18 mouse cellular contexts compared by ENCODE assay signal in genomic region chr14:4499425-4499824, GRCm38 (mm10). TPM values are rescaled to one million over a fixed set of nuclear protein-coding genes. Genes with fewer than 3 reads are reported as not detected.
DNase-seq lines count a peak whose midpoint lies in the region; ATAC-seq and TF ChIP-seq lines count a peak whose summit lies in the region.
"Not testable (repeated sequence)": the region's sequence is repeated elsewhere in the genome, so short reads cannot be mapped to it uniquely, and the experiment has no call there.
"Had no signal": no experiment of that assay in that cellular context is flagged by ENCODE, and none has a peak within 500 bp of the region (broad histone marks: within the 10 kb centered on the region; RNA-seq: fewer than 3 reads in every experiment).

No protein-coding gene starts in this region.

- not testable (repeated sequence) for H3K27me3 ChIP-seq in forebrain, embryonic 13.5 days; heart, embryonic 13.5 days (replicated peaks); hindbrain, embryonic 15.5 days; lung, embryonic 15.5 days; stomach, embryonic 16.5 days (ENCODE audit: control insufficient read depth, insufficient read depth, low read length)

- not testable (repeated sequence) for H3K36me3 ChIP-seq in forebrain, embryonic 13.5 days (ENCODE audit: poor library complexity, severe bottlenecking); heart, embryonic 13.5 days; hindbrain, embryonic 15.5 days; lung, embryonic 15.5 days; stomach, embryonic 16.5 days (ENCODE audit: control insufficient read depth, insufficient read depth, low read length)

- WGBS in forebrain, embryonic 13.5 days = 7% methylated on average over 14 of the region's 25 CpGs
- 4% methylated on average over 19 of the region's 25 CpGs for WGBS in heart, embryonic 13.5 days
- WGBS in hindbrain, embryonic 15.5 days = 4% methylated on average over 17 of the region's 25 CpGs
- WGBS in lung, embryonic 15.5 days = 5% methylated on average over 17 of the region's 25 CpGs
- 5% methylated on average over 15 of the region's 25 CpGs for WGBS in stomach, embryonic 16.5 days

- H3K4me3 ChIP-seq in forebrain, embryonic 13.5 days = peak overlapping the region; percentile 40
- peak overlapping the region; percentile 37 for H3K4me3 ChIP-seq in heart, embryonic 13.5 days
- H3K4me3 ChIP-seq in hindbrain, embryonic 15.5 days = peak overlapping the region; percentile 40
- peak overlapping the region; percentile 28; the same call in 1 of the 2 replicates for H3K4me3 ChIP-seq in layer of hippocampus, adult 2 months
- peak overlapping the region; percentile 17; the same call in 1 of the 2 replicates for H3K4me3 ChIP-seq in lung, embryonic 15.5 days
- not testable (repeated sequence) for H3K4me3 ChIP-seq in stomach, embryonic 16.5 days (replicated peaks; ENCODE audit: low read length)

- H3K9me3 ChIP-seq in forebrain, embryonic 13.5 days (replicated peaks); heart, embryonic 13.5 days; hindbrain, embryonic 15.5 days; lung, embryonic 15.5 days; stomach, embryonic 16.5 days (replicated peaks; ENCODE audit: control insufficient read depth, low read length): not testable (repeated sequence)

- H3K4me1 ChIP-seq in forebrain, embryonic 13.5 days; heart, embryonic 13.5 days; hindbrain, embryonic 15.5 days (replicated peaks); lung, embryonic 15.5 days; stomach, embryonic 16.5 days (ENCODE audit: control insufficient read depth, insufficient read depth, low read length): not testable (repeated sequence)

- DNase-seq in embryo, embryonic 9.5 days (ENCODE audit: extremely low spot score) = peak; percentile 3
- peak in 1 of 2 experiments; percentile 8 for DNase-seq in layer of hippocampus, adult 2 months (ENCODE audit: low spot score in 2 of 2)
- peak; percentile 10 for DNase-seq in neural tube, embryonic 10.5 days (ENCODE audit: extremely low spot score, low spot score)

- ATAC-seq in forebrain, embryonic 13.5 days; heart, embryonic 13.5 days (ENCODE audit: extremely low read depth, insufficient number of reproducible peaks, low FRiP score, low TSS enrichment); hindbrain, embryonic 15.5 days (ENCODE audit: low FRiP score, low read depth); lung, embryonic 15.5 days (ENCODE audit: borderline replicate concordance, extremely low read depth, low FRiP score, low TSS enrichment); stomach, embryonic 16.5 days (ENCODE audit: insufficient read depth, low FRiP score): not testable (repeated sequence)

- H3K27ac ChIP-seq in forebrain, embryonic 13.5 days; heart, embryonic 13.5 days (replicated peaks); layer of hippocampus, adult 2 months; lung, embryonic 15.5 days; stomach, embryonic 16.5 days (ENCODE audit: low read length): not testable (repeated sequence)
- peak overlapping the region; percentile 63 for H3K27ac ChIP-seq in hindbrain, embryonic 15.5 days (replicated peaks)

- peak overlapping the region; percentile 51; the same call in 1 of the 2 replicates for H3K9ac ChIP-seq in forebrain, embryonic 13.5 days
- H3K9ac ChIP-seq in heart, embryonic 13.5 days; lung, embryonic 15.5 days; stomach, embryonic 16.5 days (ENCODE audit: low read length): not testable (repeated sequence)
- H3K9ac ChIP-seq in hindbrain, embryonic 15.5 days = 0 out of 2 replicates have a peak overlapping the region, but pooled peaks have one; percentile 36

- TF ChIP-seq CTCF in layer of hippocampus, adult 2 months (conservative IDR thresholded peaks at IDR 0.05) = not testable (repeated sequence)

- peak overlapping the region; percentile 60 for H3K4me2 ChIP-seq in forebrain, embryonic 13.5 days
- H3K4me2 ChIP-seq in heart, embryonic 13.5 days = peak overlapping the region; percentile 59
- H3K4me2 ChIP-seq in hindbrain, embryonic 15.5 days = peak overlapping the region; percentile 54
- H3K4me2 ChIP-seq in lung, embryonic 15.5 days = peak overlapping the region; percentile 47
- peak overlapping the region; percentile 32 for H3K4me2 ChIP-seq in stomach, embryonic 16.5 days (ENCODE audit: low read depth, low read length)

RNA-seq across cellular contexts. Expression of gene Gm3182, which starts 17.9 kb away (rescaled TPM):
- polyA plus RNA-seq in forebrain, embryonic 13.5 days (2015; fragmentation: Nextera tagmentation; extraction: Ambion mirVana) = not detected in 2 replicates
- not detected in 2 replicates for polyA plus RNA-seq in heart, embryonic 13.5 days (2015; fragmentation: Nextera tagmentation; extraction: Ambion mirVana)
- polyA plus RNA-seq in hindbrain, embryonic 15.5 days (2015; fragmentation: Nextera tagmentation; extraction: Ambion mirVana) = not detected in 2 replicates
- total RNA-seq in layer of hippocampus, adult 2 months (2021) = not detected
- polyA plus RNA-seq in lung, embryonic 15.5 days (2015; fragmentation: Nextera tagmentation; extraction: Ambion mirVana) = not detected in 2 replicates
- not detected in 2 replicates for polyA plus RNA-seq in stomach, embryonic 16.5 days (2015; fragmentation: Nextera tagmentation; extraction: Ambion mirVana)
- total RNA-seq: adrenal gland, postnatal 36 days; heart, adult 18-20 months; left cerebral cortex, postnatal 25 days had no signal
- polyA plus RNA-seq: activated CD4-positive, CD25-positive, alpha-beta regulatory T cell, adult 4 months; CD4-positive, CD25-positive, alpha-beta regulatory T cell, adult 4 months; erythroblast, embryonic 14.5 days; liver, postnatal 0 days; myocyte; small intestine, adult 2 months had no signal

RNA-seq across cellular contexts. Expression of gene Gm3047, which starts 55.8 kb away (rescaled TPM):
- polyA plus RNA-seq in forebrain, embryonic 13.5 days (2015; fragmentation: Nextera tagmentation; extraction: Ambion mirVana) = not detected in 2 replicates
- not detected in 2 replicates for polyA plus RNA-seq in heart, embryonic 13.5 days (2015; fragmentation: Nextera tagmentation; extraction: Ambion mirVana)
- polyA plus RNA-seq in hindbrain, embryonic 15.5 days (2015; fragmentation: Nextera tagmentation; extraction: Ambion mirVana) = not detected in 2 replicates
- total RNA-seq in layer of hippocampus, adult 2 months (2021) = not detected
- polyA plus RNA-seq in lung, embryonic 15.5 days (2015; fragmentation: Nextera tagmentation; extraction: Ambion mirVana) = not detected in 2 replicates
- not detected in 2 replicates for polyA plus RNA-seq in stomach, embryonic 16.5 days (2015; fragmentation: Nextera tagmentation; extraction: Ambion mirVana)
- total RNA-seq: adrenal gland, postnatal 36 days; heart, adult 18-20 months; layer of hippocampus, postnatal 10 days; left cerebral cortex, postnatal 25 days had no signal
- polyA plus RNA-seq: activated CD4-positive, CD25-positive, alpha-beta regulatory T cell, adult 4 months; CD4-positive, CD25-positive, alpha-beta regulatory T cell, adult 4 months; erythroblast, embryonic 14.5 days; liver, postnatal 0 days; myocyte; small intestine, adult 2 months had no signal
